Mouse (Mus musculus) left cerebral cortex, postnatal 25 days (tissue): ENCODE results near the gene 6030458C11Rik. TPM values are rescaled to one million over a fixed set of nuclear protein-coding genes. Genes with fewer than 3 reads are reported as not detected.
"Not testable (repeated sequence)": the region's sequence is repeated elsewhere in the genome, so short reads cannot be mapped to it uniquely, and the experiment has no call there.

ENCODE experiments used
- DNase-seq, 2 experiments: peaks; one replicate each; pipeline ENCODE4 v3.0.0; 2022; ENCODE audit warnings: low spot score in 2 of 2, mixed read lengths in 1 of 2
- intact Hi-C: fragments of 180-260 bp; cut with DNase I; formaldehyde crosslinking; loops from one replicate; pipeline ENCODE4 v1.15.1; 2025
- total RNA-seq, 2 experiments: library from RNA; stranded (reverse); gene quantifications; 2 replicates each; pipeline ENCODE4 v1.2.3; 2021

Gene 6030458C11Rik
- total RNA-seq, 2 experiments from 2014 or later, result 28.7 to 29.0 TPM

- no peak for DNase-seq
- intact Hi-C loops, result no loop called here
These were observed 862 bp downstream of the 6030458C11Rik start for GRCm38 (mm10) chr15:12823455-12824119.

DNA sequence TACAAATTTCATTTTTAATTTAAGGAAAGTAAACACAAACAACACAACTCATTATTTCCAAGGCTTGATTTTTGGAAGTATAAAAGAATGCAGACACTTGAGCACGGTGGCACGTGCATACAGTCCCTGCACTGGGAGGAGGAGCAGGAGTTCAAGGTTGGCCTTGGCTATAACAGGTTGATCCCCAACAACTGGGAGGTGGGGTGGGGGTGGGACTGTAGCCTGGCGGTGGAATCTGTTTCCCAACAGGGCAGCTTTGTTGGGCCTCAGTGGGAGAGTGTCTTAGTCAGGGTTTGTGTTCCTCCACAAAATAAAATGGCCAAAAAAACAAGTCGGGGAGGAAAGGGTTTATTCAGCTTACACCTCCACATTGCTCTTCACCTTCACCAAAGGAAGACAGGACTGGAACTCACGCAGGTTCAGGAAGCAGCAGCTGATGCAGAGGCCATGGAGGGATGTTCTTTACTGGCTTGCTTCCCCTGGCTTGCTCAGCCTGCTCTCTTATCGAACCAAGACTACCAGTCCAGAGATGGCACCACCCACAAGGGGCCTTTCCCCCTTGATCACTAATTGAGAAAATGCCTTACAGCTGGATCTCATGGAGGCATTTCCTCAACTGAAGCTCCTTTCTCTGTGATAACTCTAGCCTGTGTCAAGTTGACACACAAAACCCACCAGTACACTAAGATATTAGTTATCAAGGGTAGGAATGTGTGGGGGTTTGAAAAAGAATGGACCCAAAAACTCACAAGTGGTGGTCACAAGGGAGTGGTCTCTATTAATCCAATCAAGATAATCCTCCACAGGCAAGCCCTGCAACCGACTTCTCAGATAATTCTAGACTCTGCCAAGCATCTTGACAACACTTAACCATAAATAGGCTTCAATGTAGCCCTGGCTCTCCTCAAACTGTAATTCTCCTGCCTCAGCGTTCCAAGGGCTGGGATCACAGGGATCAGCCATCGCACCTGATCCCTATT, 1.7 kb downstream of the 6030458C11Rik start:
- DNase-seq, result no peak
- intact Hi-C loops, result no loop called here

DNA sequence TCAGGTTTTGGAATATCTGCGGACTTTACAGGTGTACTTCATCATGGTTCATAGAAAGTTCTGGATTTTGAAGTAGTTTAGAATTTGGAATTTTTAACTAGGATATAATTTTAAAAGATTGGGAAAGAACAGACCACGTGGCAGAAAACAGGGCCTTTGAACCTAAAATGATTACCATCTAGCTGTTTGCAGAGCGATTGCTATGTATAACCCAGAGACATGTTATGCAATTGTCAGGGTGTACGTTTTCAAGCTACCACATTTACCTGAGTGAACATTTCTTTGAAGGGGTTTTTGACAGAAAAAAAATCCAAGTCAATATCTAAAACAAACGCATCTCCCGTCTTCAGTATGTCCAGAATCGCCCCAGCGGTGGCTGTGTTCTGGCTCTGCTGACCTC, 6.9 kb downstream of the 6030458C11Rik start:
- intact Hi-C loops, result no loop called here
- DNase-seq, result no peak

GRCm38 (mm10) chr15:12812646-12813045, 11.8 kb downstream of the 6030458C11Rik start:
- DNase-seq, result no peak
- intact Hi-C loops, result no loop called here

DNA sequence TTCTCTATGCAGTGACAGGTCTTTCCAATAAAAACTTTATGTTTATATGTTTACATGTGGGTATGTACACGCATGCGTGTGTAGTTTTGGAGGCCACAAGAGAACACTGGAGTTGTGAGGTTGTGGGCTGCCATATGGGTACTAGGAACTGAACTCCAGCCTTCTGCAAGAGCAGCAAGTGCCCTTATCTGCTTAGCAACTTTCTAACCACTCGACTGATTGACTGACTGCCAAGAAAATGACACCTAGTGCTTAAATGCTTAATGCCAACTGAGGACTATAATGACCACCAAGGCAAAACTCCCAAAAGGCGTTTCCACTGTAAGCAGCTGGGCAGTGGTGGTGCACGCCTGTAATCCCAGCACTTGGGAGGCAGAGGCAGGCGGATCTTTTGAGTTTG, 15.1 kb downstream of the 6030458C11Rik start:
- intact Hi-C loops, result no loop called here

DNA sequence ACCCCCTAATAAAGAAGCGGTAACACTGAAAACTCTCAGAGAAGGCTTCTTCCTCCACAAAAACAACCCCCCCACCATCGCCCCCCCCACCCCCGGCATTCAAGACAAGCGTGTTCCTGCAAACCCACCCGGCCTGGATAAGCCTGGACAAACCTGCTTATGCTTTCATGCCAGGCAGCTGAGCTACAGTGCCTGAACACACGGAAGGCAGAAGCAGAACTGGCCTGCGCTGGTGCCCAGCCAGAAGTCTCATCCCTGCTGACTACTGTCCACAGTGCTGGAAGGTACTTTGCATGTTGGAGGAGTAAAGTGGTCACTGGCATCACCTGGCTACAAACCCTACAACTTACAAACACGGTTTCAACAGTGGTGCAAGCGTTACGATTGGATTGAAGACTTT, 17.4 kb downstream of the 6030458C11Rik start:
- intact Hi-C loops, result no loop called here
- no peak for DNase-seq

More for the DNA sequence above, 15.1 kb downstream of the 6030458C11Rik start:
- no peak for DNase-seq

DNA sequence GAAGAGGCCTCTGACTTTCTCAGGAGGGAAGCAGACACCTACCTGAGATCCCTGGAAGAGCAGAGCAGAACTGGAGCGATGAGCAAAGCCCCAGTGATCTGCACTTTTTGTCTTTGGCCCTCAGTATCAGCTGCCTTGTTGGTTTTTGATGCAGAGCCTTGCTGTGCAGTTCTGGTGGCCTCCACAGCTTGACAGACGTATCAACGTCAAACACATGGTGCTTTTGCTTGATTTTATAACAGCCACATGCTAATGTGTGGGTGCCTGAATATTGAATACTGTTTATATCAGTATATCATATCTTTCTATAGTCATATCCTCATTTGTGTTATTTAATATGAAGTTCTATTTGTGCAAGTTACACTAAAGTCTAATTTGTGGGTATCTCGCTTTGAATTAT, 19.4 kb downstream of the 6030458C11Rik start:
- no peak for DNase-seq
- intact Hi-C loops, result no loop called here

DNA sequence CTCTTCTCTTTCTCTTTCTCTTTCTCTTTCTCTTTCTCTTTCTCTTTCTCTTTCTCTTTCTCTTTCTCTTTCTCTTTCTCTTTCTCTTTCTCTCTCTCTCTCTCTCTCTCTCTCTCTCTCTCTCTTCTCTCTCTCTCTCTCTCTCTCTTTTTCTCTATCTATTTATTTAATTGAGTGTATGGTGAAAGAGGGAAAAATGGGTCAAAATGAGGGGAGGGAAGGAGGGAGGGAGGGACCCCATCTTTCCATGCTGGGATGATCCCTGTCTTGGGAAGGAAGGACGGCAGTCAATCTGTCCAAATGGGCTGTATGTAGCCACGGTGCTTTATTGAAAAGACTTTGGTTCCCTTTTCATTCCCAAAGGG, 23.3 kb downstream of the 6030458C11Rik start:
- intact Hi-C loops, result not testable (repeated sequence)

GRCm38 (mm10) chr15:12800405-12801141, 23.9 kb downstream of the 6030458C11Rik start:
- intact Hi-C loops, result no loop called here
- no peak for DNase-seq

More for the DNA sequence above, 23.3 kb downstream of the 6030458C11Rik start:
- DNase-seq, result not testable (repeated sequence)

- DNase-seq, result peak in 1 of 2 experiments; percentile 48
- intact Hi-C loops, result loop anchor here (5.0 to 10.0 kb wide), 4 partner anchors 426 to 823 kb away; no protein-coding TSS in a partner anchor
These were observed 26.4 kb downstream of the 6030458C11Rik start for GRCm38 (mm10) chr15:12798043-12798442.

DNA sequence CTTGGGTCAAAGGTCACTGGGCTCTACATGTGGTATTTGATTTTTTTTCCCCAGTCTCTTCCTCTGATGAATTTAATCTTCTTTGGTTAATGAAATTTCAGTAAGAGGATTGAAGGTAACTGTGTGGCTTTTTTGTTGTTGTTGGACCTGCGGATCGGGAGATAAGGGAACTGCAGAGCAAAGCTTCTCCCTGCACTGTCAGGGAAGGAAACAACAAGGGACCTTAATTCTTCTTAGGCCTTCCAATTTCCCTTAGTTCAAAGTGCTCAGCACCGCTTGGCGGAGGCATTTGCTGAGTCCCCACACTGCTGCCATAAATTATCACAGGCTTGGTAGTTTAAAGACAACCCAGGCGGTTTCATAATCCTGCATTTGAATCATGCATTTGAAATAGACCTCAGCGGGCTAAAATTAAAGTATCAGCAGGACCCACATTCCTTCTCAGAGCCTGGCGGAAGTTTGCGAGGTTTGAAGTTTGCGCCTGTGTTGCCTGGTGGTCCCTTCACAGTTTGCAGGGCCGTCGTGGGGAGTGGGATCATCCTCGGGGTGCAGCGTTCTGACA, 28.5 kb downstream of the 6030458C11Rik start:
- intact Hi-C loops, result loop anchor here (1.0 to 10.0 kb wide), 6 partner anchors 57 to 821 kb away; partner anchors contain the start of gene Pdzd2
- peak in 1 of 2 experiments; percentile 89 for DNase-seq

GRCm38 (mm10) chr15:12795457-12795894, 29.0 kb downstream of the 6030458C11Rik start:
- intact Hi-C loops, result loop anchor here (1.0 to 10.0 kb wide), 6 partner anchors 57 to 821 kb away; partner anchors contain the start of gene Pdzd2
- peak; percentile 80 to 91 for DNase-seq

DNA sequence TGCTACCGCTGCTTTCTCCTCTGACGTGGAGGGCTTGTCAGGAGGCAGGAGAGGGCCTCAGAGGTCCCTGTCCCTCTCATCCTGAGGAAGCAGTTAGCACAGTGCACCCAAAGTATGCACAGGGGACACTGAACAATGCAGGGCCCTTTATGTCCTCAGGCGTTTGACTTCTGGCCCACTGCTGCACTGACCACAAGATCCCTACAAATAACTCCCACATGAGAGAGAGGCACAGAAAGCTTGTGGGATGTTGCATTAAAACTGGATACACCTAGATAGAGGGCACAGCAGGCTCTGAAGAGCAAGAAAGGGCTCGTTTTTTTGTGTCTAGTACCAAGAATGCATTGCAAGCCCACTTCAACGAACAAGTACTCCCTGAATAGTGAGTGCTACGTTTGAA, 30.1 kb downstream of the 6030458C11Rik start:
- intact Hi-C loops, result loop anchor here (2.0 to 10.0 kb wide), 4 partner anchors 56 to 820 kb away; partner anchors contain the start of gene Pdzd2
- DNase-seq, result no peak

GRCm38 (mm10) chr15:12789406-12789867, 35.0 kb downstream of the 6030458C11Rik start:
- DNase-seq, result peak in 1 of 2 experiments; percentile 31
- intact Hi-C loops, result no loop called here

DNA sequence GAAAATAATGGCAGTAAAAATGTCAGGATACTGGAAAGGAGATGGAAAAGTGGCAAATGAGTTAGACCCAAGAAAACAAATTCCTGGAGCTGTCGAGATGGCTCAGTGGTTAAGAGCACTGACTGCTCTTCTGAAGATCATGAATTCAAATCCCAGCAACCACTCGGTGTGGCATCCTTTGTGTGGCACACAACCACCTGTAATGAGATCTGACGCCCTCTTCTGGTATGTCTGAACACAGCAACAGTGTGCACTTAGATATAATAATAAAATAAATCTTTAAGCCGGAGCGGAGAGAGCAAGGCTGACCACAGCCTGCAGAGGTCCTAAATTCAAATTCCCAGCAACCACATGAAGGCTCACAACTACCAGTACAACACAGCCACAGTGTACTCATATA, 35.9 kb downstream of the 6030458C11Rik start:
- DNase-seq, result no peak
- intact Hi-C loops, result no loop called here

DNA sequence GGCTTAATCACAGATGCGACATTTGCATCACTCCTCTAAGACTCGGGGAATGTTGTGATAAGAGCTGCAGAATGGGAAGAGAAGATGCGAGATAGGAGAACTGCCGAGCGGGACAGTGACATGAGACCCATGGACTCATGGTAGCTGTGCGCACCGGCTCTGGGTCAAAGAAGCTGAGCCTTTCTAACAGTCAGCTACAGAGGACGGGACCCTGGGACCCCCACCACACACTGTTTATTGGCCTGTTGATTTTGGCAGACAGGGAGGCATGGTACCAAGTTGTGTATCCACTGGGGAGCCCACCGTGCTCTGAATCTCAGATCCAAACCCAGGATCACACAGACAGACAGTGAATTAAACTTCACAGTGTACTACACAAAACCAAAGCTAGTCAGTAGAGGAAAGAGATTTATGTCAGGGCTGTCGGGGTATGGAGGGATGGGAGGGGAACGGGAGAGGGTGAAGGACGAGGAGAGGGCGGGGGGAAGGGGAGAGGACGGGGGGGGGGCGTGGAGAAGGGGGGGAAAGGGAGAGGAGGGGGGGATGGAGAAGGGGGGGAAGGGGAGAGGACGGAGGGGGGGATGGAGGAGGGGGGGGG, 42.6 kb downstream of the 6030458C11Rik start:
- intact Hi-C loops, result no loop called here

DNA sequence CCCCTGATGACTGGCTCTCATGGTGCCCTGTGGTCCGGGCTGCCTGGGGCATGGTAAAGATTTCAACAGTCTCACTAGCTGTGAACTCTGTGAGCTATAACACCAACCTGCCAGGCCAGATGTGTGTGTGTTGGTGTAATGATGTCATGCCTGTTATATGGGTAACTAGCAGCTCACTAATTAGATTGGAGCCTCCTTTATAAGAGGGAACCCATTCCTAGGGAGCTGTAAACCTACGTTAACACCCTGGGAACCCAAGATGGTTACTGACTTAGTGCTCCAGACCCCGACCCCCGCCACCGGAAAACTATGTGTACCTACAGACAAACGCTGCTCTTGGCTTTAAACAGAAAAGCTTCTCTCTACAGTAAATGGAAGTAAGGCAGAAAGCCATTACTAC, 43.2 kb downstream of the 6030458C11Rik start:
- intact Hi-C loops, result no loop called here

More for the DNA sequence above, 42.6 kb downstream of the 6030458C11Rik start:
- DNase-seq, result no peak

DNA sequence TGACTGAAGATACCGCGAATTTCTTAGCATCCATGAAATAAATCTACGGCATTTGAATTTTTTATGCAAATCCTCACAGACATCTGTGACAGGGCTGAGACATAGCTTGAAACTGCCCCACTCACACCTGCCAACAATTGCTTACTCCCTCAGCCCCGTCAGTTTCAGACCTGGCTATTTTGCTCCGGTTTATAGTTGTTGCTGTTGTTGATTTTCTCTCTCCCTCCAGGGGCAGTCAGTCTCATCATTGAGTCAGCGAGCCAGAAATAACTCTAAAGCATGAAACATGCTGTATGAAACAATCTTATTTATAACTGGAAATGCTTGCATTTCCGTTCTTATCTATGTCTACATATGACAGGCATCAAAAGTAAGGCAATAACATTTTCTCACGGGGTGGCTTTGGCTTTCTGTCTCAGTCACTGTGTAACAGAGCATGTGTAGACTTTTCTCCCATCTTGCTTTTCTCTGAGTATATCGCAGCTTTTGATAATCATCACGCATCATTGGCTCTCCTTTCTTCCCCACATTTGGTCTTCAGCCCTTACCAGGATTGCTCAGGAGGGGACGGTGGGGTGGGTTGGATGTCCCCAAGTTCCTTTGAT, 50.2 kb downstream of the 6030458C11Rik start:
- DNase-seq, result peak in 1 of 2 experiments; percentile 31
- intact Hi-C loops, result no loop called here

More for the DNA sequence above, 43.2 kb downstream of the 6030458C11Rik start:
- no peak for DNase-seq
